Mouse (Mus musculus) myocyte (in vitro differentiated cells): ENCODE data around the gene Slc36a2. TPM values are rescaled to one million over a fixed set of nuclear protein-coding genes. Genes with fewer than 3 reads are reported as not detected.

ENCODE experiments used
- H3K27me3 ChIP-seq: one replicate; pipeline ENCODE4 v1.6.1; 2011; ENCODE audit not compliant: control insufficient read depth, insufficient read depth, insufficient read length
- H3K36me3 ChIP-seq: one replicate; pipeline ENCODE4 v1.6.1; 2011; ENCODE audit not compliant: control insufficient read depth, insufficient read depth
- H3K4me2 ChIP-seq: one replicate; pipeline ENCODE4 v1.6.1; 2011; ENCODE audit warnings: low read depth, control low read depth
- H3K4me3 ChIP-seq: one replicate; pipeline ENCODE4 v1.5.1; 2011; ENCODE audit warnings: mild to moderate bottlenecking, control low read depth, moderate library complexity
- H3K79me2 ChIP-seq: one replicate; pipeline ENCODE4 v1.6.1; 2011; ENCODE audit not compliant: control insufficient read depth, insufficient read depth
- H3ac ChIP-seq: one replicate; pipeline ENCODE4 v1.6.1; 2011; ENCODE audit not compliant: control insufficient read depth, insufficient read length
- CEBPB ChIP-seq: IDR thresholded peaks from 2 replicates; pipeline ENCODE4 v1.6.1; 2011; ENCODE audit warnings: mild to moderate bottlenecking, moderate library complexity; ENCODE audit not compliant: poor library complexity, insufficient read depth, severe bottlenecking
- E2F4 ChIP-seq: IDR thresholded peaks from one replicate; pipeline ENCODE4 v1.6.1; 2011; ENCODE audit warnings: mild to moderate bottlenecking, control low read depth, moderate library complexity; ENCODE audit not compliant: insufficient read depth
- MAX ChIP-seq: IDR thresholded peaks from one replicate; pipeline ENCODE4 v1.6.1; 2011; ENCODE audit warnings: low read depth, mild to moderate bottlenecking, control low read depth
- MYOD1 ChIP-seq, 3 experiments: IDR thresholded peaks; one replicate each; pipeline ENCODE4 v1.6.1; 2011; ENCODE audit warnings: control low read depth in 2 of 3, low read depth in 2 of 3, mild to moderate bottlenecking in 2 of 3, moderate library complexity in 1 of 3; ENCODE audit not compliant: insufficient read length in 2 of 3, control insufficient read depth in 1 of 3
- MYOG ChIP-seq, 3 experiments: IDR thresholded peaks; one replicate each; pipeline ENCODE4 v1.6.1; 2011; ENCODE audit warnings: control low read depth in 2 of 3, low read depth in 2 of 3, mild to moderate bottlenecking in 2 of 3; ENCODE audit not compliant: insufficient read length in 2 of 3, control insufficient read depth in 1 of 3, insufficient read depth in 1 of 3
- POLR2A ChIP-seq: IDR thresholded peaks from one replicate; pipeline ENCODE4 v1.6.1; 2011; ENCODE audit warnings: low read depth, mild to moderate bottlenecking, control low read depth, moderate library complexity; ENCODE audit not compliant: insufficient read length
- POLR2AphosphoS2 ChIP-seq: IDR thresholded peaks from one replicate; pipeline ENCODE4 v1.6.1; 2011; ENCODE audit warnings: low read depth, control low read depth; ENCODE audit not compliant: insufficient read length
- REST ChIP-seq: IDR thresholded peaks from one replicate; pipeline ENCODE4 v1.6.1; 2011; ENCODE audit warnings: mild to moderate bottlenecking, control low read depth, moderate library complexity; ENCODE audit not compliant: insufficient read depth, insufficient read length
- SRF ChIP-seq: IDR thresholded peaks from one replicate; pipeline ENCODE4 v1.6.1; 2011; ENCODE audit warnings: low read depth; ENCODE audit not compliant: control insufficient read depth, insufficient read length
- TCF12 ChIP-seq: IDR thresholded peaks from one replicate; pipeline ENCODE4 v1.6.1; 2011; ENCODE audit warnings: mild to moderate bottlenecking, control low read depth; ENCODE audit not compliant: poor library complexity, insufficient read depth, severe bottlenecking
- TCF3 ChIP-seq: IDR thresholded peaks from one replicate; pipeline ENCODE4 v1.6.1; 2011; ENCODE audit warnings: low read depth, control low read depth; ENCODE audit not compliant: insufficient read length
- USF1 ChIP-seq: IDR thresholded peaks from one replicate; pipeline ENCODE4 v1.6.1; 2011; ENCODE audit warnings: low read depth, mild to moderate bottlenecking, control low read depth, moderate library complexity
- polyA plus RNA-seq: library from polyadenylated mRNA; unstranded; fragments of >200 nt; fragmentation: generic; extraction: Trizol; gene quantifications from one replicate; pipeline ENCODE4 v1.2.1, GENCODE M21; 2012; ENCODE audit warnings: missing spikeins

Gene Slc36a2
- polyA plus RNA-seq, 1 experiment = not detected

GRCm38 (mm10) chr11:55113209-55113860 is 71.5 kb downstream of the Slc36a2 start:
- Histone ChIP-seq H3K36me3 (no peaks in the 10 kb centered on the region), H3K4me2 (peak overlapping the region; percentile 10), H3K27me3 (no peaks in the 10 kb centered on the region), H3K4me3 (no peak overlapping the region), H3K79me2 (no peaks in the 10 kb centered on the region), H3ac (no peak overlapping the region)
- peak in 2 of 3 experiments; percentile 33 to 51 for TF ChIP-seq MYOD1 (IDR thresholded peaks at IDR 0.05; ENCODE audit: control insufficient read depth in 1 of 3, insufficient read length in 2 of 3, low read depth in 2 of 3)
- no peak for TF ChIP-seq E2F4
- no peak for TF ChIP-seq POLR2AphosphoS2
- TF ChIP-seq TCF12 = no peak
- peak in 1 of 3 experiments; percentile 42 for TF ChIP-seq MYOG (IDR thresholded peaks at IDR 0.05; ENCODE audit: control insufficient read depth in 1 of 3, insufficient read depth in 1 of 3, insufficient read length in 2 of 3, low read depth in 2 of 3)
- TF ChIP-seq CEBPB = no peak
- no peak for TF ChIP-seq USF1
- no peak for TF ChIP-seq TCF3
- no peak for TF ChIP-seq POLR2A
- no peak for TF ChIP-seq REST
- no peak for TF ChIP-seq SRF
- no peak for TF ChIP-seq MAX

DNA sequence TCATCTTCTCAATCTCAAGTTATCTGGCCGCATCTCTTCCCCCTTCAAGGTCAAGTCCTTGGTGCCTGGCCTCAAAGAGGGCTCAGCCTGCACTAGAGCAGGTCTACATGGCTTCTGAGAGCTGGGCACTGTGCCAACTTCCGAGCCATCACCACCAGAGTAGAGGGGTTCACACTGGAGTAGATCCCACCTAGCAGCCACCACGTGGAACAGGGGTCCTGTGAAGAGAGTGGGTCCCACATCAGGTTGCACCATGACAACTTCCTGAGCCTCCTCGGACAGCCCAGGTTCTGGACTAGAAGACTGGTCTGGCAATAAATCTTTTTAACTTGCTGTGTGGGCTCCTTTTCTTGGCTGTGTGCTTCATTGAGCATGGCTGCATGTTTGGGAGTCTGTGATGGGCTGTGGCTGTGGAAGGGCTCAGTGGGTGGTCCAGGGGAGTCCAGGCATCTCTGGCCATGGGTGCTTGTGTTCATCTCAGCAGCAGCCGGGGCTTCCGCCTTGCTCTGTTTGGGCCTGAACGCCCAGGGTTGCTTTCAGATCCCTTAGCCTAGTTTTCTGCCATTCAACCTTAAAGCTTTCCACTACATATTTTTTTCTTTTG is 74.2 kb downstream of the Slc36a2 start:
- Histone ChIP-seq H3K27me3 (no peaks in the 10 kb centered on the region), H3K79me2 (no peaks in the 10 kb centered on the region), H3K4me2 (no peak overlapping the region), H3K4me3 (no peak overlapping the region), H3ac (no peak overlapping the region), H3K36me3 (no peaks in the 10 kb centered on the region)
- no peak for TF ChIP-seq CEBPB
- no peak for TF ChIP-seq REST

DNA sequence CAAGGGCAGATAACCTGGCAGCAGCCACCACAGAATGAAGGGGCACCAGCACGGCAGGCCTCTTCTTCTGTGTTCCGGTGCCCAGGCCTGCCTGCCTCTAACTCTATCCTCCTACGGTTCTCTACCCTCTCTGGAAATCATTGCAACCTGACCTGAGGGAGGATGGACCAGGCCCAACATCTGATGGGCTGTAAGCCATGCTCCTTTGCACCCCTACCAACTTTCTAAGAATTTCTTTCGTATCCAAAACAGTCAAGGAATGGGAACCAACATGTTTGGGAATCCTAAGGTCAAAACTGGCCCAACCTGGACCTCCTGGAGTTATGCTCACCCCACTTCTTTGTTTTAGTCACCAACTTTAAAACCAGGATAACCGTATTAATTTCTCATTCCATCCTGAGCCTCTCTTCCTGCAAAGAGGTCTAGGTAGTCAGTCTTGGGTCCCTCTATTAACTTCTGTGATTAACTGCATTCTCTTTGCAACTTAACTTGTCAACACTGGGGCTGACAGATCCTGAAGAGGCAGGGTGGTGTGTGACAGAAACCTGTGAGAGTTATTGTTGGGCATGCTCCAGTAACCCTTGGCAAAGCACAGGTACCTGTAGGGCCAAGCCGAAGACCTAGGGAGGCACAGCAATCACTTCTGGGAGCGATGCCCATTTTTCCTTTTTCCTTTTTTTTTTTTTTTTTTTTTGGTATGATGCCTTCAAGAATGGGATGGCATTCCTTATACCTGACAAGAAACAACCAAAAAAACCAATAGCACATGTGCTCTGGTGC is 75.2 kb downstream of the Slc36a2 start:
- no peaks in the 10 kb centered on the region for H3K27me3 ChIP-seq
- no peak overlapping the region for H3ac ChIP-seq
- H3K79me2 ChIP-seq = no peaks in the 10 kb centered on the region
- H3K4me2 ChIP-seq = no peak overlapping the region
- no peak overlapping the region for H3K4me3 ChIP-seq
- no peak for TF ChIP-seq MYOG (IDR thresholded peaks at IDR 0.05; ENCODE audit: control insufficient read depth in 1 of 3, insufficient read depth in 1 of 3, insufficient read length in 2 of 3, low read depth in 2 of 3)
- TF ChIP-seq POLR2A = no peak
- TF ChIP-seq USF1 = no peak
- TF ChIP-seq TCF3 = no peak
- TF ChIP-seq POLR2AphosphoS2 = no peak
- TF ChIP-seq CEBPB = no peak
- no peak for TF ChIP-seq MYOD1 (IDR thresholded peaks at IDR 0.05; ENCODE audit: control insufficient read depth in 1 of 3, insufficient read length in 2 of 3, low read depth in 2 of 3)
- TF ChIP-seq SRF = no peak
- no peaks in the 10 kb centered on the region for H3K36me3 ChIP-seq

Other genes starting within 250 kb of the Slc36a2 start
- 34.5 TPM for gene Tnip1, start 222.2 kb downstream of the Slc36a2 start, polyA plus RNA-seq
- 722 TPM for gene Anxa6, start 151.6 kb downstream of the Slc36a2 start, polyA plus RNA-seq
- gene Ccdc69, start 106.9 kb downstream of the Slc36a2 start, polyA plus RNA-seq = 0.11 TPM
- gene Gm2a, start 87.0 kb downstream of the Slc36a2 start, polyA plus RNA-seq = 5.8 TPM
- gene Slc36a3, start 33.4 kb downstream of the Slc36a2 start, polyA plus RNA-seq = not detected
- gene Slc36a1, start 19.3 kb upstream of the Slc36a2 start, polyA plus RNA-seq = 5.3 TPM
- 0.06 TPM for gene Fat2, start 151.5 kb upstream of the Slc36a2 start, polyA plus RNA-seq
- gene Sparc, start 238.1 kb upstream of the Slc36a2 start, polyA plus RNA-seq = 1,961 TPM